Mouse (Mus musculus) neural tube, embryonic 13.5 days (tissue): ENCODE measurements at regions not wholly inside any gene's neighbourhood (a gene's known extent, or its start where the extent isn't known, plus 50 kb on each side); places are given as distances from the start of the nearest gene placed in this dataset.

Experiments
- ATAC-seq: fragments of 200-750 bp; cut with Nextera tagmentation; 2 replicates; pipeline ENCODE4 v1.8.0; 2017; ENCODE audit warnings: low read depth, mild to moderate bottlenecking, moderate TSS enrichment, moderate library complexity
- H3K27ac ChIP-seq: fragments of 300-500 bp; sonication (generic); replicated peaks from 2 replicates; pipeline ENCODE4 v1.5.1; 2015; ENCODE audit warnings: moderate library complexity, mild to moderate bottlenecking, inconsistent platforms
- H3K27me3 ChIP-seq: fragments of 300-500 bp; sonication (generic); 2 replicates; pipeline ENCODE4 v1.6.1; 2015; ENCODE audit warnings: mild to moderate bottlenecking, inconsistent platforms
- H3K36me3 ChIP-seq: fragments of 300-500 bp; sonication (generic); 2 replicates; pipeline ENCODE4 v1.6.1; 2015; ENCODE audit warnings: mild to moderate bottlenecking, inconsistent platforms
- H3K4me1 ChIP-seq: fragments of 300-500 bp; sonication (generic); replicated peaks from 2 replicates; pipeline ENCODE4 v1.6.1; 2015; ENCODE audit warnings: inconsistent platforms
- H3K4me2 ChIP-seq: fragments of 300-500 bp; sonication (generic); 2 replicates; pipeline ENCODE4 v1.6.1; 2015; ENCODE audit warnings: inconsistent platforms, mild to moderate bottlenecking, moderate library complexity
- H3K4me3 ChIP-seq: fragments of 300-500 bp; sonication (generic); 2 replicates; pipeline ENCODE4 v1.5.1; 2015; ENCODE audit warnings: mild to moderate bottlenecking, inconsistent platforms
- H3K9ac ChIP-seq: fragments of 300-500 bp; sonication (generic); 2 replicates; pipeline ENCODE4 v1.6.1; 2015; ENCODE audit warnings: moderate library complexity, mild to moderate bottlenecking, inconsistent platforms
- H3K9me3 ChIP-seq: fragments of 300-500 bp; sonication (generic); 2 replicates; pipeline ENCODE4 v1.6.1; 2016; ENCODE audit warnings: inconsistent platforms
- WGBS: fragments of 180-500 bp; shearing (Covaris S2); methylation state at CpG from one replicate; pipeline ENCODE4 v1.1.7; 2015; 5-methylcytosine and 5-hydroxymethylcytosine counted together

GRCm38 (mm10) chr9:116291624-116292023 lies 116.5 kb upstream of the Tgfbr2 start:
- no peak overlapping the region for H3K4me3 ChIP-seq
- H3K27me3 ChIP-seq, result no peaks in the 10 kb centered on the region
- H3K9ac ChIP-seq, result no peak overlapping the region
- H3K9me3 ChIP-seq, result no peaks in the 10 kb centered on the region
- H3K36me3 ChIP-seq, result no peaks in the 10 kb centered on the region
- WGBS, result 93% methylated on average over 3 of the region's 3 CpGs
- 0 out of 2 replicates have a peak, but pooled peaks cover 8% of the 10 kb centered on the region for H3K4me1 ChIP-seq
- H3K27ac ChIP-seq, result no peak overlapping the region
- no peak overlapping the region for H3K4me2 ChIP-seq
- ATAC-seq, result no peak

DNA sequence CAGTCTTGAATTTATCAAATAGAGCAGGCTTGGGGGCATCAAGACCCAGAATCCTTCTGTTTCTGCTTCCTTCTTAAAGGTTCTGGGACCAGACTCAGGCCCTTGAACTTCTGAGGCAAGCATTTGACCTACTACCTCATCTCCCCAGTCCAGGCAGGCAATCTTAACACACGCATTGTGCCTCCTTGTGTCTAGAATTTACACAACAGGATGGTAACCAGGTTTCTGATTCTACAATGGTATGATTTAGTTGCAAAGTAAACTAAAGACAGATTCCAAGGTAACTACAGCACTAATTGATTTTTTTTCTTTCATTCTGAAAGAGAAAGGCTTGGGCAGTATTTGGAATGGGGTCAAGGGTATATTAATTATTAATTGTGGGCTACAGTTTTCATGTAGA lies 115.7 kb upstream of the Tgfbr2 start:
- Histone ChIP-seq H3K27me3 (no peaks in the 10 kb centered on the region), H3K4me2 (no peak overlapping the region), H3K9me3 (no peaks in the 10 kb centered on the region), H3K9ac (no peak overlapping the region), H3K4me1 (0 out of 2 replicates have a peak, but pooled peaks cover 8% of the 10 kb centered on the region), H3K4me3 (no peak overlapping the region), H3K27ac (no peak overlapping the region), H3K36me3 (no peaks in the 10 kb centered on the region)
- ATAC-seq, result no peak
- 90% methylated on average over 1 of the region's 1 CpGs for WGBS

DNA sequence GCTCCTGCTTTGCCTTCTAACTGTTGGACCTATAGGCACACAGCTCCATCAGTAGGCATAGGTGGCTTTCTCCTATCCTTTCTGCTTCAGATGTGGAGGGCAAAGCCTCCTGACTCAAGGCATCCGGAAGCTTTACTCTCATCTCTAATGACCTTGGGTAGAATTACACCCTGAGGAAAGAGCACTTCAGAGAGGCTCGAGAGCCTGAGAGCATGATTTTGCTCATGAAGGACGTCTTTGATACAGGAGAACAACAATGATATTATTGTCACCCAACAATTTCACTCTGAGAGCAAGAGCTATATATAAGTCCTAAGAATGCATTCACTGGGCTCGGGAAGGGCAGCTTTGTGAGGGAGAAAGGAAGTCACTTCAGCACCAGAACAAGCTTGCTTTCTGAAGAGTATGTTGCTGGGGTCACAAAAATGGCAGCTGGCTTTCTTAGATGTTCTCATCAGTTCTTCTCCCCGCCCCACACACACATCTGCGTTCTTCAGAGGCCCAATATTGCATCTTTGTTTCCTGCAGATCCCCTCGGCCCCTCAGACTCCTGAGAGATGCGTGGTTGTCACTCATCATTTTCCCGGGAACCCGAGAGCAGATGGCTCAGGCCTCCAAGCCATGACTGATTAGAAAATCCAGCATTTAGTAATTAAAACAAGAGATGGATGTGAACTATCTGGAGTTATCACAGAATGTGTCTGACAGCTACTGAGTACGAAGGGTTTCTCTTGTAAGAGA lies 110.7 kb upstream of the Tgfbr2 start:
- Histone ChIP-seq H3K9me3 (no peaks in the 10 kb centered on the region), H3K36me3 (no peaks in the 10 kb centered on the region), H3K27ac (0 out of 2 replicates have a peak overlapping the region, but pooled peaks have one; percentile 18), H3K4me3 (no peak overlapping the region), H3K4me1 (0 out of 2 replicates have a peak, but pooled peaks cover 8% of the 10 kb centered on the region), H3K9ac (no peak overlapping the region), H3K27me3 (no peaks in the 10 kb centered on the region), H3K4me2 (no peak overlapping the region)
- WGBS, result 65% methylated on average over 11 of the region's 11 CpGs
- ATAC-seq, result no peak

- H3K36me3 ChIP-seq, result no peaks in the 10 kb centered on the region
- 0 out of 2 replicates have a peak, but pooled peaks cover 8% of the 10 kb centered on the region for H3K4me1 ChIP-seq
- ATAC-seq, result no peak
- no peaks in the 10 kb centered on the region for H3K9me3 ChIP-seq
- H3K4me3 ChIP-seq, result no peak overlapping the region
- no peak overlapping the region for H3K9ac ChIP-seq
- H3K27me3 ChIP-seq, result no peaks in the 10 kb centered on the region
- H3K27ac ChIP-seq, result no peak overlapping the region
- 96% methylated on average over 1 of the region's 1 CpGs for WGBS
- no peak overlapping the region for H3K4me2 ChIP-seq
Observed at GRCm38 (mm10) chr9:116283790-116284526, 108.8 kb upstream of the Tgfbr2 start.

GRCm38 (mm10) chr9:116281654-116282053 lies 106.5 kb upstream of the Tgfbr2 start:
- Histone ChIP-seq H3K36me3 (no peaks in the 10 kb centered on the region), H3K4me2 (no peak overlapping the region), H3K9ac (no peak overlapping the region), H3K4me3 (no peak overlapping the region), H3K4me1 (no peaks in the 10 kb centered on the region), H3K27ac (no peak overlapping the region), H3K9me3 (no peaks in the 10 kb centered on the region), H3K27me3 (no peaks in the 10 kb centered on the region)
- ATAC-seq, result no peak

DNA sequence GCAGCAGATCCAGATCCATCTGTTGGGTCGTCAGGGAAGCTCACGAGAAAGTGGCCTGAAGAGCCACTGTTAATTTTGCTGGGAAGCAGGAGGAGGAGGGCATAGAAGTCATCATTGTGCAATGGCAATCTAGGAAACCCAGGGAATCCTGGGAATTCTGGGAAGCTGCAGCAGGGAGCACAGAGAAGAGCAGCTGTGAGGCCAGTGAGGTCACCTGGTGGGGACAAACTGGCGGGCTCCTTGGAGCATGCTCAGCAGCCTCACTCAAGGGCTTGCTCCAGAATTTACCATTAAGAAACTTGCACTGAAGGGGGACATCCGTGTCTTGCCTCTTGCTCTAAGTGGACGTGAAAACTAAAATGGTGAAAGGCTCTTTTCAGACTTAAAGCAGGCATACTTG lies 105.0 kb upstream of the Tgfbr2 start:
- Histone ChIP-seq H3K36me3 (no peaks in the 10 kb centered on the region), H3K27ac (no peak overlapping the region), H3K4me3 (no peak overlapping the region), H3K9ac (no peak overlapping the region), H3K4me1 (no peaks in the 10 kb centered on the region), H3K4me2 (no peak overlapping the region), H3K27me3 (no peaks in the 10 kb centered on the region), H3K9me3 (no peaks in the 10 kb centered on the region)
- ATAC-seq, result no peak
- 88% methylated on average over 5 of the region's 5 CpGs for WGBS

DNA sequence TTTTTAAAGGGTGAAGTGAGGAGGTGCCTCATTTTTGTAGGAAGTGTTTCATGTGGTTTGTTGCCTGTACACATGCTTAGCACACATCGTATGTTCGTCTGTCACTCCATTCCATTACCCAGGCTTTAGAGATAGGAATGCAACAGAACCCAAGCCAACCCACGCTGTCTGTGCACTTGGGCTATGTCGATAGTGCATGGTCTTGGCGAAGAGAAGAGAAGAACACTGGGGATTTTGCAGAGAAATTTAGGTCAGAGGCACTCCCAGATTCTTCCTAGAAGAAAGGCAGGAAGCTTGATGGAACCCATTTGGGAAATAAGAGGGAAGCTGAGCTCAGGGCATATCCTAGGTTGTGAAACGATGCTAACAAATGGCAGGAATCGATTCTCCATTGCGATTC lies 103.7 kb upstream of the Tgfbr2 start:
- H3K9me3 ChIP-seq, result no peaks in the 10 kb centered on the region
- no peak overlapping the region for H3K4me2 ChIP-seq
- 94% methylated on average over 8 of the region's 8 CpGs for WGBS
- no peak for ATAC-seq
- H3K4me3 ChIP-seq, result no peak overlapping the region
- H3K9ac ChIP-seq, result no peak overlapping the region
- no peak overlapping the region for H3K27ac ChIP-seq
- peaks cover 6% of the 10 kb centered on the region; the same call in 1 of the 2 replicates for H3K4me1 ChIP-seq
- no peaks in the 10 kb centered on the region for H3K27me3 ChIP-seq
- H3K36me3 ChIP-seq, result no peaks in the 10 kb centered on the region

- Histone ChIP-seq H3K9me3 (no peaks in the 10 kb centered on the region), H3K27ac (no peak overlapping the region), H3K27me3 (no peaks in the 10 kb centered on the region), H3K4me1 (peaks cover 8% of the 10 kb centered on the region), H3K4me3 (no peak overlapping the region), H3K4me2 (no peak overlapping the region), H3K36me3 (no peaks in the 10 kb centered on the region), H3K9ac (no peak overlapping the region)
- ATAC-seq, result no peak
- WGBS, result 87% methylated on average over 3 of the region's 3 CpGs
Observed at GRCm38 (mm10) chr9:116277736-116278135, 102.6 kb upstream of the Tgfbr2 start.

GRCm38 (mm10) chr9:116276141-116276540 lies 101.0 kb upstream of the Tgfbr2 start:
- Histone ChIP-seq H3K4me3 (no peak overlapping the region), H3K27ac (no peak overlapping the region), H3K9me3 (no peaks in the 10 kb centered on the region), H3K4me1 (peaks cover 8% of the 10 kb centered on the region), H3K9ac (no peak overlapping the region), H3K36me3 (no peaks in the 10 kb centered on the region), H3K4me2 (no peak overlapping the region), H3K27me3 (no peaks in the 10 kb centered on the region)
- WGBS, result 89% methylated on average over 2 of the region's 2 CpGs
- ATAC-seq, result no peak

- no peak for ATAC-seq
- Histone ChIP-seq H3K9ac (no peak overlapping the region), H3K27me3 (no peaks in the 10 kb centered on the region), H3K4me1 (peaks cover 8% of the 10 kb centered on the region), H3K4me3 (no peak overlapping the region), H3K9me3 (no peaks in the 10 kb centered on the region), H3K36me3 (no peaks in the 10 kb centered on the region), H3K27ac (no peak overlapping the region), H3K4me2 (no peak overlapping the region)
- 76% methylated on average over 2 of the region's 2 CpGs for WGBS
Observed at GRCm38 (mm10) chr9:116272446-116272845, 97.3 kb upstream of the Tgfbr2 start.

- no peak for ATAC-seq
- Histone ChIP-seq H3K36me3 (no peaks in the 10 kb centered on the region), H3K9ac (no peak overlapping the region), H3K4me3 (no peak overlapping the region), H3K4me2 (no peak overlapping the region), H3K27ac (no peak overlapping the region), H3K4me1 (peaks cover 8% of the 10 kb centered on the region), H3K9me3 (no peaks in the 10 kb centered on the region), H3K27me3 (no peaks in the 10 kb centered on the region)
- 82% methylated on average over 6 of the region's 6 CpGs for WGBS
Observed at GRCm38 (mm10) chr9:116270417-116270828, 95.3 kb upstream of the Tgfbr2 start.

DNA sequence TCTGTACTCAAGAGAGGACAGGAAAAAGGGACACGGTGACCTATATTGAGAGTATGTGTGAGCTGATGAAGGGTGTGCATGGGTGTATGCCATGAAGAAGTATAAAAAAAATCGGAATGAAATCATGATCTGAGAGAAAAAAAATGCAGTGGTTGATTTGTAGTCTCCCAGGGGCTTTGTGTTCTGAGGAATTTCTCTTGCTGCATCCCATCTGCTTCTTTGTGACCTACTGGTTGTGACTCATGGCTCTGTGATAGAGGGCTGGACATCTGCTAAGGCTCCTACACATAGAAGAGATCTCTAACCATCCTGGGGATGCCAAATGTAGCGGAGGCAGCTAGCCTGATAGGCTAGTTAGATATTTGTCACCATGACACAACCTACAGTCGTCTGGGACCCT lies 92.3 kb upstream of the Tgfbr2 start:
- H3K4me3 ChIP-seq, result no peak overlapping the region
- no peaks in the 10 kb centered on the region for H3K27me3 ChIP-seq
- no peaks in the 10 kb centered on the region for H3K4me1 ChIP-seq
- no peaks in the 10 kb centered on the region for H3K36me3 ChIP-seq
- H3K9ac ChIP-seq, result no peak overlapping the region
- H3K27ac ChIP-seq, result no peak overlapping the region
- no peak for ATAC-seq
- H3K4me2 ChIP-seq, result no peak overlapping the region
- WGBS, result 83% methylated on average over 4 of the region's 4 CpGs
- H3K9me3 ChIP-seq, result no peaks in the 10 kb centered on the region
